Mouse (Mus musculus) layer of hippocampus, postnatal 25 days (tissue): ENCODE data around the gene Csde1. TPM values are rescaled to one million over a fixed set of nuclear protein-coding genes. Genes with fewer than 3 reads are reported as not detected.

ENCODE experiments used
- total RNA-seq, 2 experiments: library from RNA; stranded (reverse); gene quantifications; 2 replicates each; pipeline ENCODE4 v1.2.3; 2021

Csde1 gene
- total RNA-seq, 2 experiments from 2014 or later: 247 to 252 TPM

Other genes starting within 250 kb of the Csde1 start
- not detected for gene Tshb, start 237.7 kb upstream of the Csde1 start, total RNA-seq
- gene Sycp1, start 84.3 kb upstream of the Csde1 start, total RNA-seq: not detected
- gene Nr1h5, start 56.3 kb upstream of the Csde1 start, total RNA-seq: not detected
- 10 to 100 TPM; 68.5 to 69.8 TPM for gene Sike1, start 24.7 kb upstream of the Csde1 start, total RNA-seq
- 10 to 100 TPM; 74.9 to 78.8 TPM for gene Nras, start 37.9 kb downstream of the Csde1 start, total RNA-seq
- gene Ampd1, start 53.6 kb downstream of the Csde1 start, total RNA-seq: not detected
- gene Dennd2c, start 82.2 kb downstream of the Csde1 start, total RNA-seq: under 1 TPM; 0.30 to 0.73 TPM
- 10 to 100 TPM; 64.6 to 67.7 TPM for gene Bcas2, start 151.2 kb downstream of the Csde1 start, total RNA-seq